Mouse (Mus musculus) retina, adult 2 months (tissue): Measurements from ENCODE around the gene Ubr4.

Experiments used
- DNase-seq: peaks from one replicate; pipeline ENCODE4 v3.0.0-alpha.2; 2012; ENCODE audit warnings: low read depth, low spot score

Gene Ubr4

DNA sequence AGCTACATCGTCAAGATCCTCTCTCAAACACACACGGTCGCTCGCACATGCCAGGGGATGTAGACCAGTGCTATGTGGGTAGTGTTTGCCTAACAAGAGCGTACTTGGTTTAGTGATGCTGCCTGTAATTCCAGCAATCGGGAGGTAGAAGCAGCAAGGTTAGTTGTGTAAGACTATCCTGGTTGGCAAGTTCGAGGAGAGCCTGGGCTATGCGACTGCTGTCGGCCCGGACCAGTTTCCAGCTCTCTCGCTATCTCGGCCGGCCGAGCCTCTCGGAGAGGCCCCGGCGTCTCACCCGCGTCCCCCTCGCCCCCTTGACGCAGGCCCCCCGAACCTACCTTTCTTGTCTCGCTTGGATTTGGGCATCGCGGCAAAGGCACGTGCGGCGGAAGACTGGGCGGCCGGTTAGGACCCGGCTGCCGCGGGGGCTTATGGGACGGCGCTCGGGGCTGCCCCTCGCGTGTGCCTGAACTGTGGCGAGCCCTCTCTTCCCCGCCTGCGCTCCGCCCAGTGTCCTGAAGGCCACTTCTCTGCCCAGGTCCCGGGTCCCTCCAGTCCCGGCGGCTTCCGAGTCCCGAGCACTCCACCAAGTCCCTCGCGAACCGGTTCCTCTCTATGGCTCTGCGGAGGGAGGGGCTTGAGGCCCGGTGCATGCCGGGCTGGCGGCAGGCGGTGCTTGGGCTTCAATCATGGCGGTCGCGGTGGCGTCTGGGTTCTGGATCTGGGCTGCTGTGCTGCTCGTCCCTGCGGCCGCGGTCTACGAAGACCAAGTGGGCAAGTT, at the start of gene Ubr4, which contains the start of the genes Mrto4 and Emc1:
Gene Ubr4, plus strand, starts transcription at position 679 of the 781 bp plus-strand sequence.
Gene Mrto4, minus strand, starts transcription at position 646 of the 781 bp plus-strand sequence.
Gene Emc1, plus strand, starts transcription at position 657 of the 781 bp plus-strand sequence.
- DNase-seq: peak; percentile 72

DNA sequence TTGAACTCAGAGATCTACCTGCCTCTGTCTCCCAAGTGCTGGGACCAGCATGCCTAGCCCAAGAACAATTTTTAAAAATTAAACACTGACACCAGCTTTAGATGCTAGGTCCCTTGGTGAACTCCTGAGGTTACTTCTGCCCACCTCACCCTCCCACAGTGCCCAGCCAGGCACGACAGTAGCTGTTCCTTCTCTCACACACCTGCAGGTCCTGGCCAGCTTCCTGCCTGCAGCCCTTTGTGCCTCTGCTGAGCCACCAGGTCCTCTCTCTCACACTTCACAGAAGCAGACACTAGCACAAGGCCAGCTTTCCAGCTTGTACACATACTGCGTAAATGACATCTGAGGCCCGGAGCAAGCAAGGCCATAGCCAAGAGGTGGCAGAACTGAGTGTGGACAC, 46.9 kb upstream of the Ubr4 start:
- no peak for DNase-seq

DNA sequence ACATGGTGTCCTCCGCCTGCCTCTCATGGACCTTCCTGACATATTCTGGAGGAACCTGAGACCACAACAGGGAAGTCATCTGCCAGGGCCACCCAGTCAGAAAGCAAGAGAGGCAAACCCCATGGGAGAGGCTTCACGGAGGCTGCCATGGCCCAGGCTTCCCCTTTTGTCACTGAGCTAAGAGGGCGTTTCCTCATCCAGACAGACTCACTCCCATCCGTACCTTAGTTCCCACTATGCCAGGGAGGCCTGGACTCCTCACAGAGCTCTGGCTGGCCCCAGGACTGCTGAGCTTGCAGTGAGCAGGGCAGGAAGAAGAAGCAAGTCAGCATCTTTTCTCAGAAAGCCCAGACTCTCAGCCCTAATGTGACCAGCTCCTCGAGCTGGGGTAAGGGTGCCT, 44.5 kb upstream of the Ubr4 start:
- DNase-seq: no peak

DNA sequence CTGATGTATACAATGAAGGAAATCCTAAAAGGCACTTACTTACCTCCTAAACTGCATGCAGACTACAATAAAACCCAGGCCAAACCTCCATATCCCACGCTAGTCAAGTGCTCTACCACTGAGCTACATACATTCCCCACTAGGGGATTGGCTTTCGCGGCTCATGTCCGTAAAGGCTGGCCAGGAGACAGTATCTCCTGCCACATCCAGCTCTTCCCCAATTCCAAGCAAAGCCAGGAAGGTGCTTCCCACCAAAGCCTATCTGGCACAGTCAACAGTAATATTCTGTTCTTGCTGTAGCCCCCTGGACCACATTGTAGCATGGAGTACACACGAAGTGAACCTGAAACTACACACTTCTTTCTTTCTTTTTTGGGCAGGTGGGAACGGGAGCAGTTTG, 42.8 kb upstream of the Ubr4 start:
- no peak for DNase-seq

DNA sequence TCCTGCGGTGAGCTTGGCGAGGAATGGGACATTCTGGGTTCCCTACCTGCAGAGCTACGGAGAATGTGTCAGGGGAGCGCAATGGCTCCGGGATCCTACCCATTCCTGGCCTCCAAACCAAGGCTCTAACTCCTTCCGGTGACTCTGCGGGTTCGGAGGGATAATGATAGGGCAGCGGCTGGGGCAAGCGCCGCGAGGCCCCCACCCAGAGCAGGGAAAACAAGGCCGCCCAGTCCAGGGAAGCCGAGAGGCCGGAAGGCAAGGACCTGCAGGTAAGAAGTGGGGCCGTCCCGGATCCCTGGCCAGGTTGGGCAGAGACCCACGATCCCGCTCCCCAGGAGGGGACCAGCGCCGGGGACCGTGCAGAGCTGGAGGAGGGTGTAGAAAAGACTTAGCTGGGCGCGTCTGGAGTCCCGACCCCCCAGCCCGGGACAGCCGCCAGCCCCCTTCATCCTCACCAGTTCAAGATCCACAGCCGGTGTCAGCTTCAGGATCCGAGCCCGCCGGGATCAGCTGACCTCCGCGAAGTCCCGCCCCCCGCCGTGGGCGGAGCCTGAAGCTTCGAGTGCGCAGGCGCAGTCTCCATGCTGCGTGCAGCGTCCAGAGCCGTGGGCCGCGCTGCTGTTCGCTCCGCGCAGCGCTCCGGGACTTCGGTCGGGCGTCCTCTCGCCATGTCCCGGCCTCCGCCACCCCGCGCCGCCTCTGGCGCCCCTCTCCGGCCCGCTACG, 42.1 kb upstream of the Ubr4 start, which contains the start of the genes Pqlc2 and Akr7a5:
Gene Pqlc2, minus strand, starts transcription at position 538 of the 728 bp plus-strand sequence.
Gene Akr7a5, plus strand, starts transcription at position 574 of the 728 bp plus-strand sequence.
- DNase-seq: peak; percentile 86

DNA sequence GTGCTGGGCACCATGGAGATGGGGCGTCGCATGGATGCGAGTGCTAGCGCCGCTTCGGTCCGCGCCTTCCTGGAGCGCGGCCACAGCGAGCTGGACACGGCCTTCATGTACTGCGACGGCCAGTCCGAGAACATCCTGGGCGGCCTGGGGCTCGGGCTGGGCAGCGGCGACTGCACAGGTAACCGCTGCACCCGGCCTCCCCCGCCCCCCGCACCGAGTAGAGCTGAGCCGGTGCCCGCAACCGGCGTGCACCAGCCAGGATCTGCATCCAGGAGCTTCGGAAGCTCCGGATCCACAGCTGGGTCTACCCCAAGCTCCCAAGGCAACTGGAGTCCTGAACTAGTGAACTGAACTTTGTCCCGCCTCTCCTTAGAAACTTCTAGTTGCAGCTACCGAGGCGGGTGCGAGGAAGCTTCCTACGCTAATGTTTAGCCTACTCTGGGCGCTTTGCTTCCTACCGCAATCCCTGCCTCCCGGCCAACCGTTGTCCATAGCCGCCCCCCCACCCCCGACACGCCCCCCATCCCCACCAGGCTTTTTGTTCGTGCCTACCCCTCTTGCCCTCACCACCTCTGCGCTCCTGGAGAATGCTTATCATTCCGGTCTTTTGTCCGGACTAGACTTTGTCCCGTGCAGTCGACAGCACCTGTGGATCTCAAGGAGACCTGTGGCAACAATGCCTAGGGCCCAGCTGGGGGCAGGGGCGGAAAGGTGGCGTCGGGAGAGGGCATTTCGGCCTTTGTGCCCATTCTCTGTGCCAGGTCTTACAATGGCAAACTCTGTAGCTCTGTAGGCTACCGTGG, 41.3 kb upstream of the Ubr4 start:
- DNase-seq: no peak

DNA sequence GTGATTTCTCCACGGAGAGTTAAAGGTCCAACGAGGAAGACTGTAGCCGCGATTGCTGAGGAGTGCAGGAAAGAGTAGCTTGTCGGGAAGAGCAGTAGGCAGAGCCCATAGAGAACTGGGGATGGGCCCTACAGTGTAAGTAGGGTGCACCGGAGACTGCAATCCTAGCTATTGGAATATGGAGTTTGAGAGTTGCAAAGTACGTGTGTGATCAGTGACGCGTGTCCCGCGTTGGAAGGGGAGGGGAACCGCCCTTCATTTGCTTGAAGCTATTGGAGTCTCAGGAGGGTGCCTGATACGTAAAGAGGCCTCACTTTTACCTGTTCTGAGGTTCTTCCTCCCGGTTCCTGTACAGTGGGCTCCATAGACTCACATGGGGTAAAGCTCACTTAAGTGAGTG, 40.7 kb upstream of the Ubr4 start:
- DNase-seq: no peak

DNA sequence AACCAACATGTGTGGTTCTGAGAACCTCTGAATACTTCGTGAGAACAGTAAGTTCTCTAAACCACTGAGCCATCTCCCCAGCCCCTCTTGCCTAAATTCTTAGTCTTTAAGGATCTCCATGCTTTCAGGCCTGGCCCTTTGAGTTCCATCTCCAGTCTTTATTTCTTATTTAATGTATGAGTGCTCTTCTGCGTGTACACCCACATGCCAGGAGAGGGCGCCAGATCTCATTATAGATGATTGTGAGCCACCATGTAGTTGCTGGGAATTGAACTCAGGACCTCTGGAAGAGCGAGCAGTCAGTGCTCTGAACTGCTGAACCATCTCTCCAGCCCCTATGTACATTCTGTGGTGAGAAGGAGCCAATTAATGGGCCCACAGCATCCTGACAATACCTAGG, 39.8 kb upstream of the Ubr4 start:
- no peak for DNase-seq

DNA sequence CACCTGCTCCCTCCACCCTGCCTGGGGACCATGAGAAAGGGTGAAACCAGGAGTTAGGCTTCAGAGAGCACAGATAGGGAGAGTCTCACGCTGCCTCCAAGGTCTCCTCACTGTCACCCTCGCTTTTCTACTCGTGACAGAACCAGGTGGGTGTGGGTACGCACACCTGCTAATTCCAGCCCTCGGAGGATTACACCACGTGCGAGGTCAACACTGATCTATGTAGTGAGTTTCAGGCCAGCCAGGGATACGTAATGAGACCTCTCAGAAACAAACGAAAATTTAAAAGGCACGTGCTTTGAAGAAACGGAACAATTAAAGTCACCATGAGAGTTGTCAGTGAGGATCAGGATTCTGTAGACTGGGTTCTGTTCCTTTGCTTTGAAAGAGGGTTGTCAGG, 34.0 kb upstream of the Ubr4 start:
- no peak for DNase-seq

DNA sequence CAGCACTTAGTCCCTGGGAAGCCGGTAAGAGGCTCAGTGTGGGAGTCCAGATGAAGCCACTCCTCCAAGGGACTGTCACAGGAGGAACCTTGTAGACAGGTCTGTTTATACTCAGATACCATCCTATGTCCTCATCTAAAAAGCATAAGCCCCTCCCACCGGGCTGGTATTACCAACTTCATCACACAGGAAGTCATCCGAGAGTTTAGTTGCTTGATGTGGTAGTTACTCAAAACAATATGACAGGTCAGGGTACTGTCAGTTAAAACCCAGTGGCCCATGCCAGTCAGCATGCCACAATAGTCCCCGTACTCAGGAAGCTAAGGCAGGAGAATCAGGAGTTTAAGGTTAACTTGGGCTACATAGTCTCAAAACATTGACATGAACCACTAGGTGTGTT, 32.7 kb upstream of the Ubr4 start:
- no peak for DNase-seq

DNA sequence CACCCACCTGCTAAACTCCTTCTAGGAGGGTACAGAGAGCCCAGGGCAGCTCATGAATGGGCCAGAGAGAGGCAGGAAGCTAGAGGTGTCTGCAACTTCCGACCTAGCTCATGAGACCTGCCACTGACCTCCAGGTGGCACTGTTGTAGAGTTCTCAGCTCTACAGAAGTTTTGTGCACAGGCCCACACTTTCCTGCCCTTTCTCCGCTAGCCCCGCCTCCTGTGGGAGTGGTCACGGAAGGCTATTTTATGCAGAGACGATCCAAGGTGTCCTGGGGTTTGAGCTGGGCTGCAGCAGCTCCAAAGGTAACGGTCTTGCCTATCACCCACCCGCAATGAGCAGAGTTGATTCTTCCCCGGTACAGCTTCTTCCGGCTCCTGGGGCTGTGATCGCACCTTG, 21.8 kb upstream of the Ubr4 start:
- DNase-seq: no peak

DNA sequence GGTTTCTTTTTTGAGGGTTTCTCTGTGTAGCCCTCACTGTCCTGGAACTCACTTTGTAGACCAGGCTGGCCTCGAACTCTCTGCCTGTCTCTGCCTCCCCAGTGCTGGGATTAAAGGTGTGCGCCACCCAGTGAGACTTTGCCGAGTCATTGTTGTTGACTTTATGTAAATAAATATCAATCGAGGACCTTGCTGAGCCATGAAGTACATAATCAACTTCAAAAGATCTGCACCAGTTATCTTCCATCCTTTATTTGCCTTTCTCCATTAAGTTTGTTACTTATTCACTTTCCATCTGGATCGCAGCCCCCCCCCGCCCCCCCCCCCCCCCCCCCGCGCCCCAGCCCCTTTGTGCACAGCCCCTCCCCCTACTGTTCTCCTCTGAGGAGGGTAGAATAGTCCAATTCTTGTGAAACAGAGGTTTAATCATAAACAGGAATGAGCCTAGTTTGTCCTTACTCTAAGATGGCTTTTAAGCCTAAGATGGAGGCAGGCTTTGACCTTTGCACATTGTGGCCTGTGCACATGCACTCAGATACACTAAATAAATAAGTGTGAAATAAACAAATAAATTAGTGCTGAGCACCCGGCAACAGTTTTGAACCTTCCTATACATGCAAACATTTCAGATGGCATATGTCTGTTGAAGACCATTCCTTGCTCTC, 17.6 kb upstream of the Ubr4 start:
- no peak for DNase-seq

DNA sequence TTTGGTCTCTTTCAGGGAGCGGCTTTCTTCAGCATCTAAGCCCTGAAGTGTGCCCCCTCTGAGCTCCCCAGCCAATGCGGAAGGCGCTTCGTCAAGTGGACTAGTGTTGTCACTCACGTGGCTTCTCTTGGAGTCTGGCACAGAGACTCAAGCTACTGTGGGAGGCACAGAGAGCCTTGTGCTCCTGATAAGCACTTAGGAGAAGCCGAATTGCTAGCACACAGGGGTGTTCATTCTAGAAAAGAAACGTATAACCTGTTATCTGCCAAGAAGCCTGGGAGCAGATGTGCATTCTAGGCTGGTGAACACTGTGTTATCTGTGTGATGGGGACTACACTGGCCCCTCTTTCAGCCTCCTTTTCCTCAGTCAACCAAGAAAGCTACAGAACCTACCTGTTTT, 16.9 kb upstream of the Ubr4 start:
- DNase-seq: no peak

DNA sequence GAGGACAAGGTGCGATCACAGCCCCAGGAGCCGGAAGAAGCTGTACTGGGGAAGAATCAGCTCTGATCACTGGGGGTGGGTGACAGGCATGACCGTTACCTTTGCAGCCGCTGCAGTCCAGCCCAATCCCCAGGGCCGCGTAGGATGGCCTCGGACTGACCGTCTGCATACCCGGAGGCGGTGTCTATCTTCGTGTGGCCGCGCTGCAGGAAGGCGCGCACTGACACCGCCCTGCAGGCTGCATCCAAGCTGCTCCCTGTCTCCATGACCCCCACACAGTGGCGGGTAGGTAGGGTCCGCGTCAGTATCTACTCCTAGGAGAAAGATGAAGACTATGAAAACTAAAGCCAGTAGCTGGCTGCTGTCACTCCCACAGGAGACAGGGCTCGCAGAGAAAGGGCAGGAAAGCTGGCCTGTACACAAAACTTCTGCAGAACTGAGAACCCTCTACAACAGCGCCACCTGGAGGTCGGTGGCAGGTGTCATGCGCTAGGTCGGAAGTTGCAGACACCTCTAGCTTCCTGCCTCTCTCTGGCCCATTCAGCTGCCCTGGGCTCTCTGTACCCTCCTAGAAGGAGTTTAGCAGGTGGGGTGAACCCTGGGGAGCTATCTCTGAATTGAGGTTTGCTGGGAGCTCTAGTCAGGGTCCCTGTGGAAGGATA, 15.5 kb upstream of the Ubr4 start:
- peak; percentile 53 for DNase-seq

DNA sequence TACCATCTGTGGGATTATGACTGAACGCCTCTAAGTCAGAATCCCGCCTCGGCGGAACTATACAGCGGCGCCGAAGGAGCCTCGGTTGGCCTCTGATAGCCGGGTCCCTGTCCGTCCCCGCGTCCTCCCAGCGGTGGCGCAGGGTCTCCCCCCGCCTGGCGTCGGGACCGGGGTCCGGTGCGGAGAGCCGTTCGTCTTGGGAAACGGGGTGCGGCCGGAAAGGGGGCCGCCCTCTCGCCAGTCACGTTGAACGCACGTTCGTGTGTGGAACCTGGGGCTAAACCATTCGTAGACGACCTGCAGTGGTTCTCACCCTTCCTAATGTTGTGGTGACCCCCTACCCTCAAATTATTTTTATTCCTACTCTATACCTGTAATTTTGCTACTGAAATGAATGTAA, 14.3 kb upstream of the Ubr4 start:
- no peak for DNase-seq

DNA sequence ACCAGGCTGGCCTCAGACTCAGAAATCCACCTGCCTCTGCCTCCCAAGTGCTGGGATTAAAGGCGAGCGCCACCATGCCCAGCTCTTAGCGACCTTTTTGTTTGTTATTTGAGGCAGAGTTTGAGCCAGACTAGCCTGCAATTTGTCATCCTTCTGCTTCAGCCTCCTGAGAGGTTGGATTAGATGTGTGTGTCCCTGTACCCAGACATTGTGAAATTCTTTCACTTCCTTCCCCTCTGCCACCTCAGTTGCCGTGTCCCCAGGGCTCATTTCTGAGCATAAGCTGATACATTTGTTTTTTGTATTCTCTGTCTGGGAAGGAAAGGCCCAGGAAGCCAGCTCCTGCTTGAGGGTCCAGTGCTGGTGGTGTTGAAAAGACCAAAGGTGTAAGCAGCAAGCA, 11.6 kb upstream of the Ubr4 start:
- DNase-seq: no peak

DNA sequence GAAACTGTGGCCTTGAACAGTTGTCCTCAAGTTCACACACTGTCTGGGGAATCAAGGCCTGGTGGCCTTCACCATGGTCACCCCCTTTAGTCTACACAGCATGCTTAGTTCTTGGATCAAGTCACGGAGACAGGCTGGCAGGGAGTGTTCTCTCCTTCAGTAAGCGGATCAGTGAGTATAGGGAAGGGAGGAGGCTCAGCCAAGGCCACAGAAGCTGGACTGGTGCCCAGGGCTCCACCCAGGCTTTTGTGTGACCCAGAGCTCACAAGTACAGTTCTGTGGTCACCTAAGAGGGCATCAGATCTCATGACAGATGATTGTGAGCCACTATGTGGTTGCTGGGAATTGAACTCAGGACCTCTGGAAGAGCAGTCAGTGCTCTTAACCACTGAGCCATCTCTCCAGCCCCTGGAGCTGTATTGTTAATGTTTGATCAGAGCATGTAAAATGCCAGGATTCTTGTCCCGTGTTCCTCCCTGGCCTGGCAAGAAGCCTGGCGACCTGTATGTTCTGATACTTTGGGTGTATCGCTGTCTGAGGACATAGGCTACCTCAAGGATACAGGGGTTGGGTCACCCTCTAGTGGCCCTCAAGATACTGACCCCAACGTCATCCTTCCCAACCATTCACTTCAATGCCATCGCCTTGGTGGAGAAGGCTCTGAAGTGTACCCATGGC, 10.7 kb upstream of the Ubr4 start:
- peak; percentile 46 for DNase-seq

DNA sequence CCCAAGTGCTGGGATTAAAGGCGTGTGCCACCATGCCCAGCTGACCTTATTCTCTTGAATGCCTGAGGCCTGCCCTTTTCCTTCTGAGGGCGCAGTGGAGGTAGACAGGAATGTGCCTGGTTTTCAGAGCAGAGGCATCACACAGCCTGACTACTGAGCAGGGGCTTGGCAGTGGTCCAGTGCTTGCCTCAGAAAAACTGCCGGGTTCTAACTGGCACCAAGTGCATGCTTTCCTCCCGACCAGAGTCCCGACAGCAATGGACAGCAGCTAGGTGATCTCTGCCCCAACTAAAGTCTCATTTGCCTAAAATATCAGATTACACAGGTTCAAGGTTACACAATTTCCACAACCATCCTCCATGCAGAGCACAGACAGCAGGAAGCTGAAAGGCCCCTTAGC, 8.7 kb upstream of the Ubr4 start:
- no peak for DNase-seq

DNA sequence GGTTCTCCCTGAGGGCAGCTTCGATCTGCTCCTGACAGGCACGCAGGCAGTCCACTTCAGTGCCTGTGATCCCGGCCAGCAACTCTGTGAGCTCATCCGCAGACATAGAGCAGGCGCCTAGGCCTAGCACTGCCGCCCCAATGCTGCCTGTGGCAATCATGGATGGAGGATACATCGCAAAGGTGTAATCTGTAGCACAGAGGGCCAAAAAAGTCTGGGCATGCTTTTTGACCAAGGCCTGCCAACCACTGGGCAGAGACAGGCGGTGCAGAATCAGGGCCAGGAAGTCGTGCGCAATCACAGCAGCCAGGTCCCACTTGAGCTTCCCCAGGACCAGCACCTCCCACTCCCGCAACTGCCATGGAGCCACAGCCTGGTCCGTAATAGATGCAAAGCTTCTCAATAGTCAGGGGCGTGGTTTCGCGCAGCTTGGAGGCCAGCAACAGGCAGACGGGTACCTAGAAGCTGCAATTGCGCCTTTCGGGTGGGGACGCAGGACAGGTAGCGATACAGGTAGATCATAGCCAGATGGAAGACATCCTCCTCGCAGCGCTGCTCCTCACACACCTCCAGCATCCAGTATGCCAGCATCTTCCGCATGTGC, 6.9 kb upstream of the Ubr4 start:
- DNase-seq: no peak

DNA sequence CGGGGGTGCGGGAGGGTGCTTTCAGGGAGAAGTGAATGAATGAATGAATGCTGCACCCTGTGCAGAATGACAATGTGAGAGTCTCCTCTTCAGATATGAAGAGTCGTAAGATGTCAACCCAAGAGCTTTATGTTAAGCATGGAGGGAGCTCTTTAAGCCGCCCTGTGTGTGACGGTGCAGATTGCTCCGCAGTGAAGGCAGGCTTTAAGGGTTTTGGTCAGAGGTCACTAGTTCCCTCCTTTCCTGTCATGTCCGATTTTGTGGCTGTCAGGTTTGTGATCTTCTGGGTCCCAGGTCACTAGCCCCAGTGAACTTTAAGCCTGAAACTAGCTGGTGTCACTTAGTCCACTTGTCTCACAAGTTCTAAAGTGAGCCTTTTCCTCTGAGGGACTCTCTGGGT, 423 bp downstream of the Ubr4 start:
- no peak for DNase-seq
